Comparison of ENCODE assay signal across 16 mouse cellular contexts in the genomic region with DNA sequence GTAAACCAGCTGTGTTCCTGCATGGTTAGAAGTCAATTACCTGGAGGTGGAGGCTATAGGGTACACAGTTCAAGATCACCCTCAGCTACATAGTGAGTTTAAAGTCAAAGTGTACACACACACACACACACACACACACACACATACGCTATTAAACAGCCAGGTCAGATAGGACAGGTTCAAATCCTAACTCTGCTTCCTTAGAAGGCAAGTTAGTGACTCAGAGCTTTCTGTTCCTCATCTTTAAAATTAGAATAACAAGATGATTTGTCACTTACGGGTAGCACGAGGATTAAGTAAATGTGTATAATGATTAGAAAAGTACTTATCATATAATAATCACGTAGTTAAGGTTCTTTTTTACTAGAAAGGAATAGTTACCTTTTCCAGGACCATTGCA.
"Had no signal": no experiment of that assay in that cellular context is flagged by ENCODE, and none has a peak within 500 bp of the region (broad histone marks: within the 10 kb centered on the region; RNA-seq: fewer than 3 reads in every experiment).

No protein-coding gene starts in this region.

- H3K27ac ChIP-seq: liver, embryonic 15.5 days; lung, embryonic 15.5 days; midbrain, embryonic 12.5 days; neural tube, embryonic 12.5 days had no signal

- H3K27me3 ChIP-seq: liver, embryonic 15.5 days; megakaryocyte, embryonic 14.5 days; neural tube, embryonic 12.5 days had no signal

- DNase-seq: liver, postnatal 0 days; lung, adult 2 months; lung, postnatal 14 days; lung, postnatal 36 days; midbrain, embryonic 14.5 days; right cerebral cortex, postnatal 14 days; thymus, adult 18-20 months; thymus, postnatal 14 days; thymus, postnatal 36 days had no signal

- H3K4me3 ChIP-seq: liver, embryonic 15.5 days; lung, embryonic 15.5 days; megakaryocyte, embryonic 14.5 days; midbrain, embryonic 12.5 days; neural tube, embryonic 12.5 days had no signal

- H3K9me3 ChIP-seq: liver, embryonic 15.5 days; lung, embryonic 15.5 days; megakaryocyte, embryonic 14.5 days; midbrain, embryonic 12.5 days; neural tube, embryonic 12.5 days had no signal

- H3K36me3 ChIP-seq: liver, embryonic 15.5 days; lung, embryonic 15.5 days; midbrain, embryonic 12.5 days; neural tube, embryonic 12.5 days had no signal

- H3K9ac ChIP-seq: liver, embryonic 15.5 days; liver, postnatal 0 days; lung, embryonic 15.5 days; midbrain, embryonic 12.5 days; neural tube, embryonic 12.5 days had no signal

- ATAC-seq: liver, postnatal 0 days; lung, postnatal 0 days; midbrain, embryonic 16.5 days had no signal

- H3K4me1 ChIP-seq: lung, embryonic 15.5 days; midbrain, embryonic 12.5 days; neural tube, embryonic 12.5 days had no signal
